Mouse (Mus musculus) liver, embryonic 13.5 days (tissue): ENCODE measurements around the gene Lin37. TPM values are rescaled to one million over a fixed set of nuclear protein-coding genes. Genes with fewer than 3 reads are reported as not detected.

Source experiments
- ATAC-seq: fragments of 200-750 bp; cut with Nextera tagmentation; 2 replicates; pipeline ENCODE4 v1.8.0; 2017; ENCODE audit warnings: low read depth, mild to moderate bottlenecking, moderate number of reproducible peaks, moderate library complexity
- DNase-seq: peaks from one replicate; pipeline ENCODE4 v3.0.0; 2022
- H3K27ac ChIP-seq: fragments of 300-500 bp; sonication (generic); 2 replicates; pipeline ENCODE4 v1.5.1; 2015; ENCODE audit warnings: moderate library complexity, mild to moderate bottlenecking, inconsistent platforms
- H3K27me3 ChIP-seq: fragments of 300-500 bp; sonication (generic); 2 replicates; pipeline ENCODE4 v1.6.1; 2015; ENCODE audit warnings: mild to moderate bottlenecking, inconsistent platforms
- H3K36me3 ChIP-seq: fragments of 300-500 bp; sonication (generic); 2 replicates; pipeline ENCODE4 v1.6.1; 2015; ENCODE audit warnings: mild to moderate bottlenecking, inconsistent platforms
- H3K4me1 ChIP-seq: fragments of 300-500 bp; sonication (generic); replicated peaks from 2 replicates; pipeline ENCODE4 v1.6.1; 2015; ENCODE audit warnings: inconsistent platforms
- H3K4me2 ChIP-seq: fragments of 300-500 bp; sonication (generic); 2 replicates; pipeline ENCODE4 v1.6.1; 2015; ENCODE audit warnings: inconsistent platforms, mild to moderate bottlenecking, moderate library complexity
- H3K4me3 ChIP-seq: fragments of 300-500 bp; sonication (generic); replicated peaks from 2 replicates; pipeline ENCODE4 v1.5.1; 2015; ENCODE audit warnings: mild to moderate bottlenecking, inconsistent platforms
- H3K9ac ChIP-seq: fragments of 300-500 bp; sonication (generic); 2 replicates; pipeline ENCODE4 v1.6.1; 2015; ENCODE audit warnings: mild to moderate bottlenecking, inconsistent platforms
- H3K9me3 ChIP-seq: fragments of 300-500 bp; sonication (generic); replicated peaks from 2 replicates; pipeline ENCODE4 v1.6.1; 2016; ENCODE audit warnings: inconsistent platforms
- WGBS: fragments of 180-500 bp; shearing (Covaris S2); methylation state at CpG from one replicate; pipeline ENCODE4 v1.1.7; 2015; ENCODE audit not compliant: insufficient replicate concordance; 5-methylcytosine and 5-hydroxymethylcytosine counted together
- polyA plus RNA-seq: library from polyadenylated mRNA; unstranded; fragments of >200 nt; fragmentation: Nextera tagmentation; extraction: Ambion mirVana; gene quantifications from 2 replicates; pipeline ENCODE4 v1.2.1, GENCODE M21; 2015

Lin37 gene
- polyA plus RNA-seq, 1 experiment from 2014 or later, result 25.3 TPM

DNA sequence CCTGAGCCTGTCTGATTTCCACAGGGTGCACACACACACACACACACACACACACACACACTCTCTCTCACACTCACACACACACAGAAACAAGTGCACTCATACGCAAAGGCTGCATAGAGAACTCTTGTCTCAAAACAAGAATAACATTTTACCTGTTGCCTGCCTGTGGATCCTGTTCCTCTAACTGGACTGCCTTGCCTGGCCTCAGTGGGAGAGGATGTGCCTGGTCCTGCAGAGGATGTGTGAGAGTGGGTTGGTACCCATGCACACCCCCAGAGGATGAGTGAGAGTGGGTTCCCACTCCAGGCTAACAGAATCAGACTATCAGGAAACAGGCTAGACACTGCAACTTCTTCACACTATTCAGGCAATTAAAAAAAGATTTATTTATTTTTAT lies 9.0 kb downstream of the Lin37 start:
- Histone ChIP-seq H3K4me1 (peaks cover 31% of the 10 kb centered on the region), H3K4me2 (no peak overlapping the region), H3K9me3 (no peaks in the 10 kb centered on the region), H3K9ac (no peak overlapping the region), H3K36me3 (peaks cover 35% of the 10 kb centered on the region), H3K4me3 (no peak overlapping the region), H3K27ac (no peak overlapping the region), H3K27me3 (no peaks in the 10 kb centered on the region)
- ATAC-seq (no peak), DNase-seq (no peak)
- 88% methylated on average over 1 of the region's 1 CpGs for WGBS

DNA sequence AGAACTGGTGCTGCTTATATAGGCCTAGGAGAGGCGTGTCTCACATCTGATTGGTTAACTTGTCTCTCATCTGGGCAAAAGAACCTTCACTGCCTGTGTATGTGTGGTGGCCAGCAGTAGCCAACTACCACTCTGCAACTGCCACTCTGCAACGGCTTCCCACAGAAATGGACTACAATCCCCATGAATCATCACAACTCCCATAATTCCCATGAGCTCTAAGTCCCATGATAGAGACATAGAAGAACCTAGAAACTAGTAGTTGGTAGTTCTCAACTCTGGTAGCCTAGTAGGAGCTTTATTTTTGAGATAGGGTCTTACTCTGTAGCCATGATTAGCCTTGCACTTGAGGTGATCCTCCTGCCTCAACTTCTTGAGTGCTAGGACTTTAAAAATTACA lies 9.8 kb downstream of the Lin37 start:
- H3K36me3 ChIP-seq, result peaks cover 30% of the 10 kb centered on the region
- 66% methylated on average over 2 of the region's 2 CpGs for WGBS

GRCm38 (mm10) chr7:30544327-30544726 lies 15.3 kb downstream of the Lin37 start:
- H3K9me3 ChIP-seq, result no peaks in the 10 kb centered on the region
- no peak overlapping the region for H3K9ac ChIP-seq
- H3K4me2 ChIP-seq, result no peak overlapping the region
- H3K27ac ChIP-seq, result no peak overlapping the region
- H3K27me3 ChIP-seq, result no peaks in the 10 kb centered on the region
- no peak for DNase-seq
- ATAC-seq, result peak; percentile 39; the same call in 1 of the 2 replicates
- H3K4me3 ChIP-seq, result no peak overlapping the region
- peaks cover 9% of the 10 kb centered on the region for H3K4me1 ChIP-seq
- WGBS, result 46% methylated on average over 2 of the region's 2 CpGs
- peaks cover 45% of the 10 kb centered on the region for H3K36me3 ChIP-seq

More for the DNA sequence above, 9.8 kb downstream of the Lin37 start:
- no peak for ATAC-seq
- DNase-seq, result no peak
- no peak overlapping the region for H3K4me2 ChIP-seq
- peaks cover 31% of the 10 kb centered on the region for H3K4me1 ChIP-seq
- H3K4me3 ChIP-seq, result no peak overlapping the region
- no peaks in the 10 kb centered on the region for H3K27me3 ChIP-seq
- no peak overlapping the region for H3K9ac ChIP-seq
- H3K27ac ChIP-seq, result no peak overlapping the region
- no peaks in the 10 kb centered on the region for H3K9me3 ChIP-seq

DNA sequence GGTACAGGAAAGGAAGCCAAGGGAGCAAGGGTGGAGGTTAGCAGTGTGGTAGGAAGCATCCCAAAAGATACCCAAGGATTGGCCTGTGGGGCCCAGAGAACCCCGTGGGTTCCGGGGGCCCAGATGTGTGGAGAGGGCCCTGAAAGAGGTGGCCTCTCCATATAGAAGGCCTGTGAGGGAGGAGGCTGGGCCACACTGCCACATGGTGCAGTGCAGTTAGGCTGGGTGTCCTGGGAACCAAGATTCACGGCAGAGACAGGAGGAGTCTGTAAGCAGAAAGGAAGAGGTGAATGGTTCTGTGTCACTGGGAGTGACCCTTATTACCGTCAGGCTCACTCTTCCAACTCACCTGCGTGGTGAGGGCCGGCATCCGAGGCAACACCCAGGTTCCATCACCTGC lies 19.1 kb downstream of the Lin37 start:
- no peak for ATAC-seq
- Histone ChIP-seq H3K4me3 (no peak overlapping the region), H3K36me3 (peaks cover 28% of the 10 kb centered on the region), H3K4me1 (peaks cover 16% of the 10 kb centered on the region), H3K27ac (no peak overlapping the region), H3K9ac (no peak overlapping the region), H3K27me3 (no peaks in the 10 kb centered on the region), H3K4me2 (no peak overlapping the region), H3K9me3 (no peaks in the 10 kb centered on the region)
- DNase-seq, result no peak
- WGBS, result 79% methylated on average over 7 of the region's 7 CpGs

- H3K4me3 ChIP-seq, result peak within 1 kb of the TSS; percentile 80
- no peaks in the 10 kb centered on the region for H3K27me3 ChIP-seq
- H3K4me2 ChIP-seq, result peak within 1 kb of the TSS; percentile 95
- peaks cover 30% of the 10 kb centered on the region for H3K36me3 ChIP-seq
- peak within 1 kb of the TSS; percentile 71 for H3K27ac ChIP-seq
- ATAC-seq (peak; percentile 92), DNase-seq (peak; percentile 95)
- peak within 1 kb of the TSS; percentile 81 for H3K9ac ChIP-seq
- peaks cover 45% of the 10 kb centered on the region for H3K4me1 ChIP-seq
- under 1% methylated on average over 63 of the region's 84 CpGs for WGBS
- no peaks in the 10 kb centered on the region for H3K9me3 ChIP-seq
These were observed 24.7 kb downstream of the Lin37 start, which contains the start of gene Arhgap33 for GRCm38 (mm10) chr7:30534633-30535577. Arhgap33 (minus strand) TSS chr7:30535060.

DNA sequence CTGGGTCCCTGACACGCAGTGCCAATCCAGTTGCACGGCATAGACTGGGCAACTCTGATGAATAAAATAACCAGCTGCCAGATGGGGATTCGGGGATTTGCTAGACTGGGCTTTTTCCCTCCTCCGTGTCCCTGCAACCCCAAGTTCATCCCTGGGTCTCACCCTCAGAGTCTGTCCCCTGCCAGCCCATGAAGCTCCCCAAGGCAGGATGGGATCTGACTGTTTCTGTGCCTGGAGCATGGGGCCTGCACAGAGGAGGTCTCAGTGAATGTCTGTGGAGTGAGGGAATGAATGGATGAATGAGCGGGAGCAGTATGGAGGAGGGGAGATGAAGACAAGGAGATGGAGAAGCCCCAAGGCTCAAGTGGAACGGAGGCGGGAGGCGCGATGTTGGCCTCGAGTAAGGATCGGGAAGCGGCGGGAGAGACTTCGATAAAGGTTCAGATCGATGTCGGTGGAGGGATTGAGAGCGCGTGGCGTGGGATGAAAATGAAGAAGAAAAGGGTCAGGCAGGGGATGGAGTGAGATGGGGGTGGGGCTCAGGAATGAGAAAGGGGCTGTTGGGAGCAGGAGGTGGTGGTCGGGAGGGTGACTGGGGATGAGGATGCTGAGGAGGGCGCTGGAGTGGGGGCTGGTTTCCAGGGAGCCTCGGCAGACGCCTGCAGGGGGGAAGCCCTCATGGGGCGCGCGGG lies 25.6 kb downstream of the Lin37 start:
- Histone ChIP-seq H3K4me1 (peaks cover 45% of the 10 kb centered on the region), H3K36me3 (peaks cover 33% of the 10 kb centered on the region), H3K27me3 (no peaks in the 10 kb centered on the region), H3K9me3 (no peaks in the 10 kb centered on the region), H3K4me2 (peak overlapping the region; percentile 95), H3K9ac (peak overlapping the region; percentile 81), H3K27ac (peak overlapping the region; percentile 71; the same call in 1 of the 2 replicates), H3K4me3 (peak overlapping the region; percentile 80)
- 17% methylated on average over 26 of the region's 26 CpGs for WGBS
- ATAC-seq, result no peak
- no peak for DNase-seq

DNA sequence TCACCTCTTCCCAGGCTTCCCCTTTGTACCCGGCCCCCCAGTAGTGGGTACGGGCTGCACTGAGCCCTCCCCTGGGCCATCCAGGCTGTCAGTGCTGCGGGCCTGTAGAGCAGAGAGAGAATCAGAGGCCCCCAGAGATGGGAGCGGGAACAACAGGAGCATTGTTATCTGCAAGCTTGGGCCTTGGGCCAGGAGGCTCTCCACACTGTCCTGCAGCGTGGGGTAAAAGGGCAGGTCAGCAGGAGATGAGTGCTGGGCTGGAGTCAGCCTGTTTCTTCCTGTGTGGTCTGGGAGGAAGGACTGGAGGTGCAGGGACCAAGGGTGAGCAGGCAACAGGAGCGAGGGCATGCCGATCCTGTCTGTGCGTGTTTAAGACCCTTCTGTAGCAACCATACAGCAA lies 26.7 kb downstream of the Lin37 start:
- DNase-seq (no peak), ATAC-seq (no peak)
- no peak overlapping the region for H3K4me2 ChIP-seq
- H3K4me3 ChIP-seq, result no peak overlapping the region
- no peaks in the 10 kb centered on the region for H3K27me3 ChIP-seq
- H3K9me3 ChIP-seq, result no peaks in the 10 kb centered on the region
- 73% methylated on average over 8 of the region's 8 CpGs for WGBS
- no peak overlapping the region for H3K9ac ChIP-seq
- H3K4me1 ChIP-seq, result peaks cover 45% of the 10 kb centered on the region
- H3K36me3 ChIP-seq, result peaks cover 45% of the 10 kb centered on the region
- no peak overlapping the region for H3K27ac ChIP-seq

DNA sequence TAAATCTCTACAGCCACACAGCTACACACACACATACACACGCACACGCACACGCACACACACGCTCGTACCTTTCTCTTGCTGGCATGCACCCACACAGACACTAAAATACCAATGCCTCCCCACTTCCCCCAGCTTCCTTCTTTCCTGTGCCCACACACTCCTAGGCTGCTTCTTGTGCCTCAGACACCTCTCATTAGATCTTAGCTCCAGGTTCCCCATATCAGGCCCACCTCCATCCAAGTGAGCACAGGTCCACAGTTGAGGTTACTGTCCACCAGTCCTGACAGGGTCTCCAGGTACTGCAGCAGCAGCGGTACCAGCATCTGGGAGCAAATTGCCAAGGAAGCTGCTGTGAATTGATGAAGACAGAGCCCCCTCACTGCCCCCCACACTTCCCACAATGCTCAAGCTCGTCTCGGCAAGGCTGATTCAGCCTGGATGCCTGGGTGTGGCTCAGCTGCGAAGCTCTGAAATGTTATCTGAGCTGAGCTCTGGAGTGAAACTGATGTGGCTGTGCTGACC lies 28.3 kb downstream of the Lin37 start:
- peaks cover 50% of the 10 kb centered on the region for H3K4me1 ChIP-seq
- no peak overlapping the region for H3K9ac ChIP-seq
- ATAC-seq (no peak), DNase-seq (no peak)
- no peaks in the 10 kb centered on the region for H3K9me3 ChIP-seq
- peaks cover 60% of the 10 kb centered on the region for H3K36me3 ChIP-seq
- H3K27me3 ChIP-seq, result no peaks in the 10 kb centered on the region
- no peak overlapping the region for H3K4me2 ChIP-seq
- no peak overlapping the region for H3K27ac ChIP-seq
- 68% methylated on average over 9 of the region's 9 CpGs for WGBS
- no peak overlapping the region for H3K4me3 ChIP-seq

DNA sequence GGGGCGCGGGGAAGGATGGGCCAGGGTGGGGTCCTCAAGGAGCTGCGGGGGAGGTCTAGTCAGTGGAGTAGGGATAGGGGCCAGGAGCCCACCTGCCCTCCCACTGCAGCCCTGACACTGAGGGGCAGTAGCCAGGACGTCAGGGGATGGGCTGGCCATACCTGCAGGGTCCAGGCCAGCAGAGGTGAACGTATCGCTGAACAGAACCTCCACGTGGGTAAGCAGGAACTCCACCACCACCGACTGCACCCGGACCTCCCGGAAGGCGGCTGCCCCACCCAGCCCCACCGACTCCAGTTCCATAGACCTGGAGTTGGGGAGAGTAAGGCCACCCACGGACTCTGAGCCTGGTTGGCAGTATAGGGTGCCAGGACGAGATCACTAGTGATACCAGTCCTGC lies 32.7 kb downstream of the Lin37 start:
- no peak overlapping the region for H3K27ac ChIP-seq
- 82% methylated on average over 14 of the region's 14 CpGs for WGBS
- no peak overlapping the region for H3K4me3 ChIP-seq
- H3K36me3 ChIP-seq, result peaks cover 74% of the 10 kb centered on the region
- no peaks in the 10 kb centered on the region for H3K9me3 ChIP-seq
- H3K27me3 ChIP-seq, result no peaks in the 10 kb centered on the region
- H3K4me1 ChIP-seq, result peaks cover 15% of the 10 kb centered on the region
- DNase-seq (no peak), ATAC-seq (no peak)
- no peak overlapping the region for H3K9ac ChIP-seq
- no peak overlapping the region for H3K4me2 ChIP-seq

DNA sequence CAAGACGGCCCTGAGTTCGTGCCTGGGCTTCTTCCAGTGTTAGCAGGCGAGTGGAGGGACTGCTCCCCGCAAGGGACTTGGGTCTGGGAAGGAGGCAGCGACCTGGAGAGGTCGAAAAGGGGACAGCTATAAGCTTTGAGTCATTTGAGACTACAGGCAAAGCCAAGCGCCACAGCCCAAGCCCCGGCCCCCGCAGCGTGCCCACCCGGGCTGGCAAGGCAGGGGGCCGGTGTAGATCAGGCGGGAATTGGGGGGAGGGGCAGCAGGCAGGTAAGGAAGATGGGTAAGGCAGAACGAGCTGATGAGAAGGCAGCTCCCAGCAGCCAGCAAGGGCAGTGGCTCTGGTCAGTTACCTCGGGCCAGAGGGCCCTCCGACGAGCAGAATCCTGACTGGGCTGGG lies 33.2 kb downstream of the Lin37 start:
- H3K4me3 ChIP-seq, result no peak overlapping the region
- peaks cover 68% of the 10 kb centered on the region for H3K36me3 ChIP-seq
- H3K27me3 ChIP-seq, result no peaks in the 10 kb centered on the region
- no peak overlapping the region for H3K9ac ChIP-seq
- DNase-seq, result no peak
- H3K4me2 ChIP-seq, result no peak overlapping the region
- no peaks in the 10 kb centered on the region for H3K9me3 ChIP-seq
- peaks cover 9% of the 10 kb centered on the region; the same call in 1 of the 2 replicates for H3K4me1 ChIP-seq
- no peak overlapping the region for H3K27ac ChIP-seq
- WGBS, result 59% methylated on average over 17 of the region's 17 CpGs
- no peak for ATAC-seq

DNA sequence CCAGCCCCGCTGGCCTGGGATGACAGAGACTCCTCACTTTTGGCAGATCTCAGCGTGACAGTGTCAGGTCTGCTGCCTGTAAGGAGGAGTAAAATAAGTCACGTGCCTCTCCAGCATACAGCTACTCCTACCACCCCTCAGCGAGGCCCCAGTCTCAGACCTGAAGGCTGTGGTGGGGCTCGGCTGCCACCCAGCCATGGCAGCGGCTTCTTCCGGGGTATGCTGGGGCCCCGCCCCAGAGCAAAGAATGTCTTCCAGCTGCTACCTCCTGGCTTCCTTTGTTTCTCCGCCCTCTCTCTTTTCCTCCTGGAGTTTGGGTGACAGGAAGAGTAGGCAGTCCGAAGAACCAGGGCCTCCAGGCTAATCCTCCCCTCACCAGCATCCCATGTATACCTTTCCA lies 33.7 kb downstream of the Lin37 start:
- no peak overlapping the region for H3K4me3 ChIP-seq
- no peak for DNase-seq
- no peak overlapping the region for H3K4me2 ChIP-seq

More for the DNA sequence above, 33.7 kb downstream of the Lin37 start:
- ATAC-seq, result no peak
- H3K27ac ChIP-seq, result no peak overlapping the region
- H3K9me3 ChIP-seq, result no peaks in the 10 kb centered on the region
- H3K27me3 ChIP-seq, result no peaks in the 10 kb centered on the region
- peaks cover 63% of the 10 kb centered on the region for H3K36me3 ChIP-seq
- no peak overlapping the region for H3K9ac ChIP-seq
- 0 out of 2 replicates have a peak, but pooled peaks cover 6% of the 10 kb centered on the region for H3K4me1 ChIP-seq
- 46% methylated on average over 10 of the region's 10 CpGs for WGBS
